Mouse (Mus musculus) lung, postnatal 10 days (tissue): ENCODE data around the gene Fam53a.

ENCODE experiments used
- DNase-seq: peaks from one replicate; pipeline ENCODE4 v3.0.0; 2021

Fam53a gene

DNA sequence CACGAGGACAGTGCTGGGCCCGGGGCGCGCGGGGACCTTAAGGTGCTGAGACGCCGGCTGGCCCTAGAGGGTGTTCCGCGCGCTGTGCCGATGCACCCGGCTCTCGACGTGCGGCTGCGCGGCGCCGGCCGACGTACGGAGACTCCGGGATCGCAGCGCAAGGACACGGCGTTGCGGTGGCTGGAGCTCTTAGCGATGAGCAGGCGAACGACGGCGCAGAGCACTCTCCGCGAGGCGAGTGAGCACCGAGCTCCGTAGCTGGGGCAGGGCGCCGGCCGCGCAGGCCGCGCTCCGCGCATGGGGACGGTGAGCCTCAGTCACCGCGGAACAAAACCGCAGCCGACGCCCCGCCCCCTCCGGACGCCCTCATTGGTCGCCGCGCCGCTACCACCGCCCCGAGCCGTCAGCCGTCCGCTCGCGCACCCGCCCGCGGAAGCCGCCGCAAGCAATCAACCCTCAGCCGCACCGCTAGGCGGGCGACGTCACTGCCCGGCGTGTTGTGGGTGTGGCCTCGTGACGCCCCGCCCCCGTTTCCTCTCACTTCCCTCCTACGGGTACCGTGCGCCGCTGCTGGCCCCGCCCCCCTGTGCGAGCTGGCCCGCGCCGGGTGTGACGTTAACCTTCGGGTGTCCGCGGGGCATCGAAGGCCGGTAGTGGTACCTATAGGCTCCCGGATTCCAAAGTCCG is at the start of gene Fam53a, which contains the start of gene Gm9903:
Gene Fam53a, minus strand, starts transcription at position 335 of the 687 bp plus-strand sequence.
Gene Gm9903, plus strand, starts transcription at position 625 of the 687 bp plus-strand sequence.
- DNase-seq = peak; percentile 100

DNA sequence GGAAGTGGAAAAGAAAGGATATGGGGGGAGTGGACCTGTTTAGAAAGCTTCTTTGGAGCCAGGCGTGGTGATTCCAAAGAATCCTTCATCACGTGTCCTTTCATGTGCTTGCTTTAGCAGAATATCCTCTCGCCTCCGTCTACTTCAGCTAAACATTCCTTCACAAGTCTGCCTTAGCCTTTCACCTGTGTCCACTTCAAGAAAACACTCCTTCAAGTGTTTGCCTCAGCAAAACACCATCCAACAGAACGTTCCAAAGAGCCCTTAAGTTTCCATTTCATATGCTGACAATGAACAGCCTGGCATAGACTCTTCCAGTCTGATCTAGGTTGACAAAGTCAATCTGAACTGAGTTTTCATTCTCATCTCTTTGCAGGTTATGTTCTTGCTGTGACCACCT is 48.8 kb upstream of the Fam53a start:
- no peak for DNase-seq

DNA sequence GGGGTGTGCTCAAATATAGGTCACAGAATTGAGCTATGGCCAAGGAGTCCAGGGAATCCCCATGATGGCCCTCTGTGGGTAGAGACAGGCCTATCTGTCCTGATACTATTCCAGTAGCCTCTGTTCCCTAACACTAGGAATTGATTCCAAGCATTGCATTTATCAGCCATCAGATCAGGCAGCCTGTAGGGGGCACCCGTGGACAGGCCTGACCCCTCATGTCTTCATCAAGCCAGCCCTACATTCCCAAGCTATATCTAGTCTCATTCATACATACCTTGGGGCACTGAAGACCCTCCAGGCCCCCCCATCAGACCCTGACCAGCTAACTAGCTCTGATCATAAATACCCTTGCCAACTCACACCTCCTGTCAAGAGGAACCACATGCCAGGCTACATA is 46.5 kb upstream of the Fam53a start:
- DNase-seq = peak; percentile 78

DNA sequence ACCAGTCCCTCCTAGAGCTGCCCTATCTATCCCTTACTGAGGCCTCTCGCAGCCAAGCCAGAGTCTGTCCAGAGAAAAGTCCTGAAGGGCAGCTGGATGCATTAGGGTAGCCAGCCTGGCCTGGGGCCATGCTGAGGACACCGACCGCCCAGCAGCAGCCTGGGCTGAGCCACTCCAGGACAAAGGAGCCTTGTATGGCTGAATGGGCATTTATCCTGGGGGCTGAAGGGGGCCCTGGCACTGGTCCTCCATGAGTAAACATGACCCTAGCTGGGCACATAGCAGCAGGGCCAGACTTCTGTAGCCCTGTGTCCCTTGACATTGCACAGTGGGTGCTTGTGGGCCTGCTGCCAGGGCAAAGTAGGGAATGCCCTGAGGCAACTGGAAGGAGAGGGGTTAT is 45.0 kb upstream of the Fam53a start:
- no peak for DNase-seq

DNA sequence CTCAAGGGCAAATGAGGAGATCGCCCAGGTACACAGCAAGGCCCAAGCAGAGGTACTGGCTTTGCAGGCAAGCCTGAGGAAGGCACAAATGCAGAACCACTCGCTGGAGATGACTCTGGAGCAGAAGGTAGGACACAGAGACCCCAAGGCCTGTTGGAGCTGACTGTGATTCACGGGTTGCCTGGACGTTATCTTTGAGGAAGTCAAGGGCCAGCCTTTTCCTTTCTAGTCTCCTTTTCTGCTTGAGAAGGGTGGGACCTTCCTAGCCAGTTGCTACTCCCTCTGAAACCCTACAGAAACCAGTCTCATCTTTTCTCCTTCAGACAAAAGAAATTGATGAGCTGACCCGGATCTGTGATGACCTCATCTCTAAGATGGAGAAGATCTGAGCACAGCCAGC is 42.2 kb upstream of the Fam53a start:
- no peak for DNase-seq

DNA sequence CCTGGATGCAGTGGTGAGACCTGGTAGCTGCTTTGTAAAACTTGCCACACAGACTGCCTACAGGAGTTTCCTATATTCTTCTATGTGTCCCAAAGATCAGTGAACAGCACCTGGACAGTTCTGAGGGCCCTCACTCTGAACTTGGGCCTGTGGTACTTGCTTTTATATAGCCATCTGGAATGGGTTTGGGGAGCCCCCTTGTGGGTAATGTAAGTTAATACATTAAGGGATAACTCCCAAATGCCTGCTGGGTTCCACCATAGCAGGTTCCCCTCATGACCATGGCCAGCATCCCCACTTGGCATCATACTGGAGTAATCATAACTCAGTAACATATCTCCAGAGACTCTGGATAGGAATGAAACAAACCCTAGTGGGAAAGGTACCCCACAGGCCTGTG is 38.8 kb upstream of the Fam53a start:
- peak; percentile 65 for DNase-seq

DNA sequence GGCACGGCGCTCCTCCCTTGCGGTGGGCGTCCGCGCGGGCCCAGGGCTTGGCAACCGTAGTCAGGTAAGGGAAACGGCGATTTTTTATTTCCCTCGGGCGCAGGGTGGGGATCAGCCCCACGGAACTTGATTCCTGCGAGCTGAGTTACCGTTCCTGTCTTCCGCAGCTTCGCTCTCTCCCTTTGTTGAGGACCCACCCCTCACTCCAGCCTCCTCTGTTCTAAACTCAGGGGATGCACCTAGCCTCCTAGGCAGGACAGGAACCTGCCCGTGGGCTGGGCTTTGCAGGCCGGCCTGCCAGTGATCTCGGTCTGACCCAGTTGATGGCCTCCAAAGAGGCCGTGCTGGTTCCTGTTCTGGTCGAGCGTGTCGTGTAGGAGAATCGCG is 29.2 kb upstream of the Fam53a start:
- no peak for DNase-seq

DNA sequence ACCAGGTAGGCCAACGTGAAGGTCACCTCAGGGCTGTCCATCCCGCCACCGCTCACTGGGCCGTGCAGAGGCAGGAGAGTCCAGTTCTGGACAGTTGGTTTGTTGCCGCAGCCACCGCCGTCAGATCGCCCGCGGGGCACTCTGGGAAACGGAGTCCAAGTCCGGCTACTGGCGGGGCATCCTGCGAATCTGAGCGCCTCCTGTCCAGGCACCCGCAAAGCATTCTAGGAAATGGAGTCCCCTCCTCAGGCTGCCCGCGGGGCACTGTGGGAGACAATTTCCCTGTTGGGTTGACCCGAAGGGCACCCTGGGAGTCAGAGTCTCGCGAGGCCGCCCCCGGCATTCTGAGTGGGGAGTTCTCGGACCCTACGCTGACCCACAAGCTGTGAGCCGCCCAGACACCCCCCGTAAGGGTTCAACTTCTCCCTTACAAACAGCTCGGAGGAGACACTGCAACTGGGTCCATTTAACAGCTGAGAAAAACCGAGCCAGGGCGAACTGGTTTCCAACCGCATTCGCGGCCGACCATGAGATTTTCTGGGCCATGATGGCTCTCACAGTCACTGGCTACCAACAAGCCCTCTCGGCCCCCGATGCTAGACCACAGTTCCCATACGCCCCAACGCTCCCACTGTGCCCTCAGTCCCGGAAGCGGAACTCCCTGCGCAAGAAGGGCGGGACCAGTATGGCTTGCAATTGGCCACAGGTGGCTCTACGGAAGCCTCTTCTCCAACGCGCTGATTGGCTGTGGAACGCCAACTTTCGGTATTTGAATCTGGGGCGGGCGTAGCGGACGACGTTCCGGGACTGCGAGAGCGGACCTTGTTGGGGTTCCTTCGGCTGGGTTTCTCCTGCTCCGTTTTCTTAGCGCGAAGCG is 28.6 kb upstream of the Fam53a start, which contains the start of the genes Tacc3 and Tmem129:
Gene Tacc3, plus strand, starts transcription at position 342 of the 877 bp plus-strand sequence.
Gene Tmem129, minus strand, starts transcription at position 630 of the 877 bp plus-strand sequence.
- peak; percentile 99 for DNase-seq

DNA sequence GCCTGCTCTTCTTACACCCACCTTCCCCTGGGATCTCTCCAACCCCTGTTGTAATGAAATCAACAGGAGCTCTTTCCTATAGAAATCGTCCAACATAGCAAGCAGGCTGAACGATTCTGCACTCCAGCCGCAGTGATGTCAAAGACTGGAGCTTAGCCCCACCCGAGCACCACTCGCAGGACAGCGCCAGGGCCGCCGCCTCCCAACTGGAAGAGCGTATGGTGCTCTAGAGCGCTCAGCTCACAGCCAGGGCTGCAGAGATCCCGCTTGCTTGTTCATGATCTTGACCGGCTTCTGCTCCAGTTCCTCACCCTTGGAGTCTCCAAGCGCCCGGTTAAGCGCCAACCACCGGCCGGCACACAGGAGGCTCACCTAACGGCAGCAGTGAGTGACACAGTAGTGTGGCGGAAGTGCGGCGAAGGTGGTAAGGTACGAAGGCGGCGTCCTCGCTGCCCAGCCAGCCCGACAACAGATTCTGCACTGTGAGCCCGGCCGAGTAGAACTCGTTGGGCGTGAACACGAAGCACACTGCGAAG is 27.9 kb upstream of the Fam53a start:
- no peak for DNase-seq

DNA sequence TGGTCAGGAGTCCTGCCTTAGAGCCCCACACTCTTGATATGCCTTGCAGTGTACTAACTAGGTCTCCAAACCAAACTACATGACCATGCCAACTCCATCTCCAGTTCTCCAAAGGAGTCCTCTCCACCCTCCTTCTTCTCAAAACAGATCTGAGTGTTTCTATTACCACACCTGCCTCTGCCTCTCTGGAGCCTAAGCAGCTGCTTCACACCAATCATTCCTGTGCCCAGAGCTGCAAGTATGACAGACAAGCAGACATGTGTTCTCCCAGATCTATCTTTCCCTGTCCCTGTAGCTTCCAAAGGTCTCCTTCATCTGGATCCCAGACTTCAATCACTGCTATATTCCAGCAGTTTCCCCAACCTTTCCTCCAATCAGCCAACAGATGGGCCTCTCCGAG is 27.3 kb upstream of the Fam53a start:
- DNase-seq = no peak

DNA sequence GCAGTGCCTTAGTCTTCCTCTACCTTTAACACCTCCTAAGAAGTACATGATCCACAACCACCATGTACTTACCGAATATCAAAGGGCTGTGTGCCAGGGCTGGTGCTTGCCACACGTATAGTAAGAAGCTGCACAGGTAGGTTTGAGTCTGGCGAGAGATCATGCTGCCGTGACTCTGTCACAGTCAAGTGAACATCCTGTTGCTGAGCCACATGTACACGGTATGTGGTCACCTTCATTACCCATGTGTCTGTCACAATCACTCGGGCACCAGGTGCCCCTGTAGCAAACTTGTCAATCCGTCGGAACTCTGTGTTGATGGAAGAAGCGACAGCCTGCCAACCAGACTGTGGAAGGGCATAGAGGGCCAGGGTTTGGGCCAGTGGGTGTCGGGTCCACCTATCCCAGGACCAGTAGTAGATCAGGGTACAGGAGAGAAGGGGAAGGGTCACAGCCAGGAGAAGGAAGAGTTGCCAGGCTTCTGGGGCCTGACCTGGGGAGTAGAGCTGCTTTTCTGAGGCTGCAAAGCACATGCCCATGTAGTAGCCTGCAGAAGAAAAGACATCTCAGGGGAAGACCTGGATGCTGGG is 25.9 kb upstream of the Fam53a start:
- no peak for DNase-seq

DNA sequence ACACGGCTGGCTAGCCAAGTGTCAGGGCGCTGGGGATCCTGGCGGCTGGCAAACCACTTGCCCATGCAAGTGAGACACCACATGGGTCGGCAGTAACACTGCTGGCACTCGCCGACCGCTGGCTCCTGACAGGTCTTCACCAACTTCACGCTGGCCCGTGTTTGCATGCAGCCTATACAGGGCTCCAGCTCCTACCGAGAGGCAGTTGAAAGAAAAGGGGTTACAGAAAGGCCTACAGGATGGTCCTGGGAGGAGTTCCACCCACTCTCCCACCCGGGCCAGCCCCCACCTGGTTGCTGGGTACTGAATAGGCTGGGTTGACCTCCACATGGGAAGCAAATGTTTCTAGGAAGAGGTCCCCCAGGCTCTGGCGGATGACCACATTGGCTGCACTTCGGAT is 25.0 kb upstream of the Fam53a start:
- DNase-seq = no peak

DNA sequence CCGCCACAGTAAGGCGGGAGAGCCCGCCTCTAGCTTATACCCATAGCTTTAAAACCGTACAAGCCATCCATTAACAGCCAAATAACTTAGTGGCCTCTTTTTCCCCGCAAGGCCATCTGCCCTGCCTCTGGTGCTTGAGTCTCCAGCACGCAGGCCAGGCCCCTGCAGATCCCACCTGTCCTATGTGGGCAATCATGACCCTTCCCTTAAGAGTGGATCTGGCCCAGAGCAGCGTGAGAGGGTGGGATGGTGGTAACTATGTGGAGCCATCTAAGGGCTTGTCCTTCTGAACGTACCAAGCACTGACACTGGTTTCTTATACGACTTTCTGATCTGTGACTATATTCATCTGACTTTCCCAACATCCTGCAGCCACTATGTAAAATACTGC is 23.3 kb upstream of the Fam53a start:
- no peak for DNase-seq

DNA sequence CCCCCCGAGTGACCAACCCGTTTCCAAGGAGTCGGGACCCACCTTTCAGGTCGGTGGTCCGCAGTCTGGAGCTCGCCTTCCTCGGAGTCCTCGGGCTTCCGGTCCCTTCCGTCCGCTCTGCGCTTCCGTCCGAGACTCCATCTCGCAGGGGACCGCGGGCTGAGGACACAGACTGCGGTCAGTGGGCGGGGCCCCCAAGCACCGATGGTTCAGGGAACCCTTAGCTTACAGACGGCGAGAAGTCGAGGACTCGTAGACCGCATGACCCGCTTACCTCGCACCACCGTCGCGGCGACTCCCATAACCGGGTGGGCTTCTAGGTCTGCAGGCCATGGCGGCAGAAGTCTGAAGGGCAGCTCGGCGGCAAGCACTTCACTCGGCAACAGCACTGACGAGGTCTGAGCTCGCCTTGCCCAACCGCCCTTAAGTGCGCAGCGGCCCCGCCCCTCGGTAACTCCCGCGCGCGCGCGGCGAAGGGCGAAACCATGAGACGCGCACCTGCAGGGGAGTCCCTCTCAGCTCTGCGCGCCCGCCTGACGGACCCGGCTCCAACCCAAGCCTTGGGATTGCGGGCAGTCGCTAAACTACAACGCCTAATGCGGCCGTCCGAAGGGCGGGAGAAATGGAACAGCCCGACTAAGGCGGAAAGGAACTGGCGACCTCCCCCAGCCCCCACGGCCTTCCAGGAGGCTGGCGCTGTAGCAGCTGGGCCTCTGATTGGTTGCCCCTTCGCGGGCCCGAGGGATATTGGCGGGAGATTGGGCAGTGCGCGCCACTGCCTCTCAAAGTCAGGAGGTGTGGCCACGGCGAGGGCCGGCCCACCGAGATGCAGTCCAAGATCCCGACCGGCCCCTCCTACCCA is 22.7 kb upstream of the Fam53a start, which contains the start of gene Slbp:
Gene Slbp, minus strand, starts transcription at position 654 of the 862 bp plus-strand sequence.
- peak; percentile 98 for DNase-seq

DNA sequence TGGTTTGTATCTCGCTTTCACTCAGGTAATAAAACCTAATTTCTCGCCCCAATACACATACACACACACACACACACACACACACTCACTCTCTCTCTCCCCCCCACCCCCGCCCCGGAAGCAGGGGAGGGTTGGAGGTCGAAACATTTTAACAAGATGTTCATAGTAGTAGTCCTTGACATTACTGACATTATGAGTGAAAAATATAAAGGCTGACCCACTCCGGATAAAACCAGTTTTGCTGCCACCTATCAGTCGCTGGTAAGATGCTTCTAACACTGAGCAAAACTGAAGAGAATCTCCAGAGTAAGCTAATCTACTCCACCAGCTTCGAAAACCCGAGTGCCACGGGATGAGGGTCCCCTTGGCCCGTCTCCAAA is 22.1 kb upstream of the Fam53a start:
- no peak for DNase-seq

DNA sequence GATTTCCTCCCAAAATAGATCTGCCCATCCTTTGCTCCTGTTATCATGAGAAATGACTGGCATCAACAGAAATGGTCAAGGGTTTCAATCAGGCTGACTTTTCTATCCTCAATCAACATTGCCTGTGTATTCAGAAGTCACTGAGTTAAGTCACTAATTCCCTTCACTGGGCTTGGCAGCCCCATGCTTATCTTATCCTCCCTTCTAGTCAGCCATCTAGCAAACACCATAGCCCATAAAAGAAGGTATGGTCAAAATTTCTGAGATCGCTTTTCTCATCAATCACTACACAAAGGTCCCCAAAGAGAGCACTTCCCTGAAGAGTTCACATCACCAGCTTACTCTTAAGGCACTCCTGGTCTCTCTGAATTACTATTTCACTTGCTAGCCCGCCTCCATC is 21.6 kb upstream of the Fam53a start:
- DNase-seq = no peak

DNA sequence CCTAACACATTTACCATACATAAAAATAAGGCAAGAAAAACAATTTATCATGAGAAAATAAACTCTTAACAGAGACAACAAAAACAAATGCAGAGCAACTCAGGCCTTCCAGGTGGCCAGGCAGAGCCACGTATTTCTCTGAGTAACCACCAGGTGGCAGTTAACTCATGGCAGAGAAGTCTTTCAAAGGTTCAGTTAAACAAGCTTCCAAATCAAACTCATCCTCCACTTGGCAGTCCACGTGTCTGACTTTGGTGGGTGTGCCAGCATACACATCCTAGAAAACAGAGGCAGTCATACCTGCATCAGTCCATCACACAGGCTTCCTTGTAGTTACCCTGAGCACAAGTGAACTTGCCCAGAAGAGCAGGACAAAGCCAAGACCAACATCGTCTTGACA is 11.2 kb upstream of the Fam53a start:
- DNase-seq = peak; percentile 62

DNA sequence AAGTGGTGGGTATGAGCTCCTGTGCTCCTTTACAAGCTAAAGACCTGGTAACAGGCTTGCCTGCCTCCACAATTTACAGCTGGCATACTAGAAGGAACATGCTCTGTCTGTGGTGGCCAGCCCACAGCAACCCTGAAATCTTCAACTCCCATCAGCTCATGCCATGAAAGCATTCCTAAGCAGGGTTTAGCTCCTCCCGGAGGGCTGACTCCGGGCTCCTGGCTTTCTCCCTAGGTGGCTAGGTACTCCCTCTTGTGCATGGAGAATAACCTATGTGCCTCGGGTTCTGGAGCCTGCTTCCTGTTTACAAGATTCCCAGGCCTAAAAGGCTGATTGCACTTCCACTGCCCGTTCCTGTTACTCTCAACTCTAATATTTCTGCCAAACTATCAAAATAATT is 9.4 kb upstream of the Fam53a start:
- no peak for DNase-seq

DNA sequence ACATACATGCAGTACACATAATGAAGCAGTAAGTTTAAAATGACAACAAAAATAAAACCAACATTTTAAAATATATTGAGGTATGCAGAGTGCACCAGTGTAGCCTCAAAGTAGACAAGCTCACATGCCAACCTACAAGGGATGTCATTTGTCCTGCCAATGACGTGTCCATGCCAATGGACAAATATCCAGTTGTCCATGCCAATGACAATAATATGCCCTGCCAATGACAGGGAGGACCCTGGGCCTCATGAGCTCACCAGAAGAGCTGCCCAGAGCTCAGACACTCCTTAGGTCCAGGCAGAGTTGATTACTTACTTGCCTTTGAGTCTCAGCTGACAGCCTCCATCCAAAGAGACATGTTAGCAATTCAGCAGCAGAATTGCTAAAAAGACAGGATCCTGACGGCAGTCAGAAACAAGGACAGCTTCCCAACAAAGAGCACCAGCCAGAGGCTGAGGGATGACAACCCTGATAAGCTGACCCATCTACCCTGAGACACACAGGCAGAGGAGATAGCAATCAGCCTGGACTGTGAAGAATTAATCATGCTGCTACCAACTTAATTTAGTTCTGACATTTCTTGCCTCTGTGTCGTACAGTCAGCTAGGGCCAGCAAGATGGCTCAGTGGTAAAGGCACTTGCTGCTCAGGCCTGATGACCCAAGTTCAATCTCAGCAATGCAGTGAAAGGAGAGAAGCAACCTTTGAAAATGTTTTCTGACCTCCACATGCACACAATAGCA is 8.3 kb upstream of the Fam53a start:
- DNase-seq = no peak

DNA sequence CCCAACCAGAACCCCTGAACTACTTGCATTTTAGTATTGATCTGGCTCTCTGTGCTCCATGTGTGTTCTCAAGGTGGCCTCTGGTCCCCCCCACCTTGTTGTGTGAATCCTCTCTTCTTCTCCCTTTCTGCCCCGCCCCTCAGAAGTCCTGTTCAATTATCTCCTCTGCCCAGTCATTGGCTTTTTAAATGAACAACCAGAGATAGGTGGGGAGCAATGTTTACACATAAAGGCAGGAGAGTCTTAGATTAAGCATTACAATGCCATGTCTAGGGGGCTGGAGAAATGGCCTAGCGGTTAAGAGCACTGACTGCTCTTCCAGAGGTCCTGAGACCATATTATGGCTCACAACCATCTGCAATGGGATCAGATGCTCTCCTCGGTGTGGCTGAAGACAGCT is 5.9 kb upstream of the Fam53a start:
- DNase-seq = no peak

DNA sequence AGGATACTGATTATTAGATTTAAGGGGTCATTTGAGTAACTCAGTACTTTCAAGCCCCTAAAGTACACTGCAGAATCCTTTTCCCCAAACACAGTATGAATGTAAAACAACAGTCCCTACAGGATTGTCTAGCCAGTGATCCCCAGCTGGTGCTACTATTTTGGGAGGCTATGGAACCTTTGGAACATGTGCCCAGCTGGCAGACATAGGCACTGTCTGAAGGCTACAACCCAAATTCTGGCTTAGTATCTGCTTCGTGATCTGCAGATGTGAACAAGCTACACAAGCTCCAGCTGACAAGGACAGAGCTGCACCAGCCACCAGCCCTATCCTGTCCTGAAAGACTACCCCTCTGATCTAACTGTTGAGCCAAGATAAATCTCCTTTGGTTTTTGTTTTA is 3.1 kb upstream of the Fam53a start:
- DNase-seq = no peak

DNA sequence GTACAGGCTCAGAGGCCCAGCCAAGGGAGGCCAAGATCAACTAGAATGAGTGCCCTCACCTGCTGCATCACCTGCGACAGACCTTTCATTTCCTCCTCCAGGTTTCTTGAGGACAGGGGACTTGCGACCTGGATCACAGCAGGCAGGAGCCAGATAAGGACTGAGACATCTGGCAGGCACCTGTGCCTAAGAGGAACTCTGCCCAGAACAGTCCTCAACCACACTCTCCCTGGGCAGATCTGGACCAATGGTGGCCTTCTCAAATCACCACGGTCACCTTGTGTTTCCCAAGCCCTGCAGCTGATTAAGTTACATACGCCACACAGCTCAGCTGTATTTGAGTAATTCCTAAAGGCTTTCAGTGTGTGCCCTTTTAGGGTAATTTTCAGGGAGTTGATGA is 1.2 kb upstream of the Fam53a start:
- no peak for DNase-seq
